21 mouse cellular contexts compared by ENCODE assay signal in the genomic region with DNA sequence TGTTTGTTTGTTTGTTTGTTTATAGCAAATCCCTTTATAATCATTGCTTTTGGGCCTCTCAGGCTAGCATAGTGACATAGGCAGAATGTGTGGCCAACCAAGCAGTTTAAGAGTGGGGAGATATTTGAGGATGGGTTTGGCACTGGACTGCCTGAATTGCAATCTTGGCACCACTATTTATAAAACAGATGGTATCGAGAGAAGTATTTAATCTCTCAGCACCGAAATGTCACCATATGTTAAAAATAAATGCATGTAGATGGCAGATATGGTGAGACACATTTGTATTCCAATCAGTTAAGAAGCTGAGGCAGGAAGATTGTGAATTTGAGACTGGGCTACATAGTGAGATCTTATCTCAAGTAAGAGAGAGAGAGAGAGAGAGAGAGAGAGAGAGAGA.
DNase-seq lines count a peak whose midpoint lies in the region; ATAC-seq and TF ChIP-seq lines count a peak whose summit lies in the region.
"Had no signal": no experiment of that assay in that cellular context is flagged by ENCODE, and none has a peak within 500 bp of the region (broad histone marks: within the 10 kb centered on the region; RNA-seq: fewer than 3 reads in every experiment).

No protein-coding gene starts in this region.

- 6% methylated on average over 2 of the region's 2 CpGs for WGBS in cerebellum, adult 2 months

- no peak for TF ChIP-seq POLR2A in brain, embryonic 14.5 days (IDR thresholded peaks at IDR 0.05; ENCODE audit: borderline replicate concordance, extremely low read depth, insufficient read depth, insufficient read length, poor library complexity, severe bottlenecking)
- no peak for TF ChIP-seq POLR2A in cerebellum, adult 2 months (IDR thresholded peaks at IDR 0.05; ENCODE audit: borderline replicate concordance, insufficient read depth, low read length)

- no peaks in the 10 kb centered on the region for H3K27me3 ChIP-seq in cerebellum, adult 2 months (ENCODE audit: control insufficient read depth, insufficient read depth, low read length)
- H3K27me3 ChIP-seq: megakaryocyte, embryonic 14.5 days; midbrain, embryonic 15.5 days; neural tube, embryonic 15.5 days had no signal

- peak; percentile 73 for ATAC-seq in frontal cortex, adult (ENCODE audit: low TSS enrichment)
- ATAC-seq: hindbrain, embryonic 16.5 days; liver, postnatal 0 days; midbrain, embryonic 15.5 days had no signal

- no peak for TF ChIP-seq CTCF in brain, embryonic 14.5 days (IDR thresholded peaks at IDR 0.05; ENCODE audit: borderline replicate concordance, extremely low read depth, insufficient read depth, insufficient read length)
- no peak for TF ChIP-seq CTCF in cerebellum, adult 2 months (IDR thresholded peaks at IDR 0.05; ENCODE audit: borderline replicate concordance, insufficient read depth, low read depth, low read length)

- no peak overlapping the region for H3K27ac ChIP-seq in cerebellum, adult 2 months (ENCODE audit: insufficient read depth, low read length)
- H3K27ac ChIP-seq: kidney, postnatal 0 days; left cerebral cortex, adult 2 months; limb, embryonic 10.5 days; midbrain, embryonic 15.5 days; neural tube, embryonic 15.5 days had no signal

- H3K4me1 ChIP-seq in cerebellum, adult 2 months (ENCODE audit: control insufficient read depth, insufficient read depth, low read length), result peaks cover 3% of the 10 kb centered on the region; the same call in 1 of the 2 replicates
- H3K4me1 ChIP-seq: limb, embryonic 10.5 days; megakaryocyte, embryonic 14.5 days; midbrain, embryonic 15.5 days; neural tube, embryonic 15.5 days had no signal

- no peak for DNase-seq in frontal cortex, postnatal 10 days (ENCODE audit: low spot score in 2 of 2)
- DNase-seq in brain, embryonic 14.5 days (ENCODE audit: low read depth), result peak; percentile 77
- peak; percentile 49 to 94 for DNase-seq in cerebellum, adult 2 months
- DNase-seq in cerebellum, postnatal 36 days, result peak; percentile 41 to 61
- no peak for DNase-seq in adrenal gland, postnatal 10 days
- DNase-seq in c-Kit-positive CD71-positive TER-119-positive erythroid progenitor cells, embryonic 14.5 days (ENCODE audit: low spot score), result no peak
- DNase-seq: B cell, adult 2 months; heart, adult 11 months; heart, postnatal 4 days; kidney, adult 11 months; liver, postnatal 0 days; right cerebral cortex, postnatal 14 days; thymus, adult 18-20 months had no signal

- H3K4me3 ChIP-seq in cerebellum, adult 2 months (replicated peaks; ENCODE audit: insufficient read depth, low read depth, low read length), result no peak overlapping the region
- H3K4me3 ChIP-seq: left cerebral cortex, adult 2 months; limb, embryonic 10.5 days; megakaryocyte, embryonic 14.5 days; midbrain, embryonic 15.5 days; neural tube, embryonic 15.5 days had no signal

Comparison
In these comparisons a context has a peak if more than half of its experiments do, and no peak if none do; other contexts are left out.
1. DNase-seq: peak in brain, embryonic 14.5 days (single experiment), cerebellum, adult 2 months (2 of 2) and cerebellum, postnatal 36 days (2 of 2); none in frontal cortex, postnatal 10 days (0 of 2), adrenal gland, postnatal 10 days (single experiment) and c-Kit-positive CD71-positive TER-119-positive erythroid progenitor cells, embryonic 14.5 days (single experiment).